Mouse (Mus musculus) lung, postnatal 36 days (tissue): ENCODE results near the gene Olfr850.

Source experiments
- DNase-seq: peaks from one replicate; pipeline ENCODE4 v3.0.0; 2022; ENCODE audit warnings: mixed read lengths

Olfr850 gene

DNA sequence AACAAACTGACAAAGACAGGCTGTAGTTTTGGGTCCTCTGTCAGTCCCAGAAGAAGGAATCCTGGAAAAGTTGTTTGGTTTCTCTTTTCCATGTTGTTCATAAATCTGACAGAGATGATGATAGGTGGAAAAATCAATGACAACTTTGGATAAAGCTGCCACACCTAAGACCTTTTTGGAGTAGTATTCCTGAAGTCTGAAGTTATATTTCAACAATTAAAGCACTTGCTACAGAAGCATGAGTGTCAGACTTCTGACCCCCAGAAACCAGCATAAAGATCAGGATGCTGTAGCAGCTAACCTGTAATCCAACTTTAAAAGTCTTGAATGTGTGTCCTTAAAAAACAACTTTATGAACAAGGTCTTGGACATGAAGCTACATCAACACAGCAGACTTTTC, at the start of gene Olfr850:
Gene Olfr850 (minus strand): TSS at position 101 of the 400 bp plus-strand sequence.
- no peak for DNase-seq

DNA sequence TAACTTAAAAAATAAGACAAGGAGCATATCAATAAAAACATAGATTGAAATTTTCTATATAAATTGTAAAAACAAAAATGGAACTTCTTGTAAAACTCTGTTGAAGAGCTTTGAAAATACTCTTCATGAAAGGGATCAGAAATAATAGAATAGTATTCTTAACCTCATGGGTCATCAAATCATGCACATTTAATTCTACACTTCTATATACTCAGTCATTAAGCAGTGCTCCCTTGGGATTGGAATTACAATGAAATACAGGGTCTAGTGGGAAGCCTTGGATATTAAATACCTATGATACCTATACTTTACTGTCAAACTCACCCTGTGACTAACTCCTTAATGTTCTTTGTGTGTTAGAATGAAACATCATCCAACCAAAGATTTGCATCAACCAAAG, 14.9 kb upstream of the Olfr850 start, which contains the start of gene Olfr851:
Gene Olfr851 (plus strand): TSS at position 301 of the 400 bp plus-strand sequence.
- DNase-seq, result no peak

- no peak for DNase-seq
These were observed 38.1 kb downstream of the Olfr850 start, which contains the start of gene Olfr849 for GRCm38 (mm10) chr9:19439966-19440365. Olfr849 (plus strand) TSS chr9:19440266.
